Mouse (Mus musculus): ENCODE data around the gene Tmem235. TPM values are rescaled to one million over a fixed set of nuclear protein-coding genes. Genes with fewer than 3 reads are reported as not detected.

The Tmem235 gene
- total RNA-seq, 2 experiments from 2014 or later = 0.18 TPM; not detected in 1

GRCm38 (mm10) chr11:117891581-117892175, 31.1 kb downstream of the Tmem235 start:
- DNase-seq = no peak

- DNase-seq = no peak
Observed at GRCm38 (mm10) chr11:117892199-117892598, 31.6 kb downstream of the Tmem235 start.

GRCm38 (mm10) chr11:117894676-117895075, 34.1 kb downstream of the Tmem235 start:
- DNase-seq = no peak

- no peak for DNase-seq
Observed at GRCm38 (mm10) chr11:117896533-117896932, 36.0 kb downstream of the Tmem235 start.

GRCm38 (mm10) chr11:117902282-117902681, 41.7 kb downstream of the Tmem235 start:
- DNase-seq = no peak

- no peak for DNase-seq
Observed at GRCm38 (mm10) chr11:117904442-117904841, 43.9 kb downstream of the Tmem235 start.

GRCm38 (mm10) chr11:117909337-117909736, 48.8 kb downstream of the Tmem235 start:
- no peak for DNase-seq

GRCm38 (mm10) chr11:117912684-117913352, 52.3 kb downstream of the Tmem235 start:
- peak; percentile 92 for DNase-seq

- no peak for DNase-seq
Observed at GRCm38 (mm10) chr11:117914531-117914930, 54.0 kb downstream of the Tmem235 start.

Other genes starting within 250 kb of the Tmem235 start
- gene Tnrc6c, start 206.5 kb upstream of the Tmem235 start, total RNA-seq (2021) = 10 to 100 TPM; 25.4 to 27.4 TPM
- gene Tmc8, start 78.7 kb upstream of the Tmem235 start, total RNA-seq (2021) = 1 to 10 TPM; 3.1 to 3.3 TPM
- gene Tmc6, start 78.6 kb upstream of the Tmem235 start, total RNA-seq (2021) = 10 to 100 TPM; 26.4 to 28.6 TPM
- not detected for gene 6030468B19Rik, start 63.1 kb upstream of the Tmem235 start, total RNA-seq (2021)
- gene Gm20708, start 51.1 kb upstream of the Tmem235 start, total RNA-seq (2021) = 1 to 10 TPM; 2.7 to 3.5 TPM
- 10 to 100 TPM; 81.2 to 85.1 TPM for gene Syngr2, start 51.1 kb upstream of the Tmem235 start, total RNA-seq (2021)
- 10 to 100 TPM; 15.3 to 15.5 TPM for gene Afmid, start 34.8 kb upstream of the Tmem235 start, total RNA-seq (2021)
- 10 to 100 TPM; 93.1 to 99.2 TPM for gene Tk1, start 34.7 kb upstream of the Tmem235 start, total RNA-seq (2021)
- 10 to 100 TPM; 63.1 to 69.1 TPM for gene Birc5, start 11.5 kb upstream of the Tmem235 start, total RNA-seq (2021)
- gene Tha1, start 12.7 kb downstream of the Tmem235 start, total RNA-seq (2021) = 1 to 10 TPM; 3.3 to 4.0 TPM
- gene Socs3, start 109.3 kb downstream of the Tmem235 start, total RNA-seq (2021) = 1 to 10 TPM; 5.5 TPM
- 10 to 100 TPM; 25.0 to 26.2 TPM for gene Pgs1, start 125.5 kb downstream of the Tmem235 start, total RNA-seq (2021)

Data from heart, postnatal 4 days (tissue).